Mouse (Mus musculus): ENCODE measurements around the gene Gm2004.
"Not testable (repeated sequence)": the region's sequence is repeated elsewhere in the genome, so short reads cannot be mapped to it uniquely, and the experiment has no call there.

The Gm2004 gene

DNA sequence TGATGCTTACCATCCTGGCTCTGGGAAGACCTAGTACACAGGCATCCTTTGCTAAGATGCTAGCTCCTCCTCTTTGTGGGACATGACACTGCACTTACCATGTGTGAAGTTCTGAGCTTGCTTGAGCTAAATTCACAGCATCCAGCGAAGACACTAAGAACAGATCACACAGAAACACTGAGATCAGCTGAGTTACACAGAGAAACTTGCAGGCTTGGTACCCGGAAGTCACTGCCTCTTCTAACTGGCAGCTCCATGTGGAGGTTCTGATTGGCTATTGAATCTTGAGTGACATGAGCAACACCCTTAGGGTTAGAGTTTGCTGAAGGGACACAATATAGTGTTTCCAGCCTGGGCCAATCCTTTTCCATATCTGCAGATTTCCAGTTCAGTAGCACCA is at the start of gene Gm2004:
Gene Gm2004 (minus strand): TSS at position 101 of the 400 bp plus-strand sequence.
- not testable (repeated sequence) for DNase-seq (ENCODE audit: low read depth, low spot score)
